Mouse (Mus musculus) v-Abl transformed pro-B cells (cell line): ENCODE measurements around the gene Iqschfp.

Experiments used
- in situ Hi-C, 2 experiments: fragments of 400-800 bp; cut with MboI; formaldehyde crosslinking; loops; one replicate each; pipeline ENCODE4 v1.15.1; 2025; ENCODE audit not compliant: unreplicated experiment in 2 of 2

The Iqschfp gene

GRCm38 (mm10) chr3:67952517-67952940 lies 60.5 kb downstream of the Iqschfp start:
- in situ Hi-C loops, result no loop called here

DNA sequence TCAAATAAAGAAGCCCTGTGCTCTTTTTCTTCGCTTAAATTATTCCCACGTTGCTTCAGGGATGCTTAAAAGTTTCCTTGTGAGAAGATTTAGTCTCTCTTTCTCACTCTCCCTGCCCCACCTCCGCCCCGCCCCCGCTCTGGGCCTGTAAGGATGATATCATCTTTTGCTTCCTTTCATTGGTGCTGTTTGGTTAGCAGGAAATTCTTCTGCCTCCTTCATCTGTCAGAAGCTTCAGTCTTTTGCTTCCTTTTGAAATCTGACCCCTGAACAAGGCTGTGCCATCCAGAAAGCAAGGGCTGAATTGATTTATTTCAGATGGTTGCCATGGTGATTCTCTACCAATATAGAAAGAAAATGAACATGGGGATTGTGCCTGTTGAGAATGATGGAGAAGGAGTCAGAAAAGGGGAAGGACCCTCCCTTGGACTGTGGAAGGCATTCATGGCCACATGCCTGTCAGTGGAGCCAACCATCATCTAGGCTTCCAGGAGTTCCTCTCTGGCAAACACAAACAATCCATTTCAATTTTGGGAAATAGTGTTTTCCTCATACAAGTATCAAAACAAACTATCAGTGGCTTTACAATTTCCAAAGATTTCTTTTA lies 62.5 kb downstream of the Iqschfp start:
- in situ Hi-C loops, result no loop called here

- in situ Hi-C loops, result no loop called here
Observed at GRCm38 (mm10) chr3:67959672-67960071, 67.6 kb downstream of the Iqschfp start.

DNA sequence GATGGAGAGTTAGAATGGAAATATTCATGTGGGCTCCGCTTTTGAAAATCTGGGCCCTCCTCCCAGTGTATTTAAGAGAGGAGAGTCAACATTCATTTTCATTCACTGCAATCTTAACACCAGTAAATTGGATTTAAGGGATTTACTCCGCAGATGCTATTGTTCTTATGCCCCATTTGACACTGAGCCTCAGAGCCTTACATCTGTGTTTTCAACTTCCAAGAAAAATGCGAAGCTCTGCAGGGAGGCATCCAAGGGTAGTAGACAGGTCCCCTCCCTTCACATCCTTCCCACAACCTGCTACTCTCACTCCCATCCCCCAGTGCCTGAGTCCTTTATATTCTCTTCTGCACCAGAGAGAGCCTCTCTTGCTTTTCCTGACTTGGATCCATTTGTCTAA lies 68.1 kb downstream of the Iqschfp start:
- in situ Hi-C loops, result no loop called here

- in situ Hi-C loops, result no loop called here
Observed at GRCm38 (mm10) chr3:67960727-67961126, 68.7 kb downstream of the Iqschfp start.

GRCm38 (mm10) chr3:67961934-67962639 lies 70.1 kb downstream of the Iqschfp start:
- in situ Hi-C loops, result no loop called here

DNA sequence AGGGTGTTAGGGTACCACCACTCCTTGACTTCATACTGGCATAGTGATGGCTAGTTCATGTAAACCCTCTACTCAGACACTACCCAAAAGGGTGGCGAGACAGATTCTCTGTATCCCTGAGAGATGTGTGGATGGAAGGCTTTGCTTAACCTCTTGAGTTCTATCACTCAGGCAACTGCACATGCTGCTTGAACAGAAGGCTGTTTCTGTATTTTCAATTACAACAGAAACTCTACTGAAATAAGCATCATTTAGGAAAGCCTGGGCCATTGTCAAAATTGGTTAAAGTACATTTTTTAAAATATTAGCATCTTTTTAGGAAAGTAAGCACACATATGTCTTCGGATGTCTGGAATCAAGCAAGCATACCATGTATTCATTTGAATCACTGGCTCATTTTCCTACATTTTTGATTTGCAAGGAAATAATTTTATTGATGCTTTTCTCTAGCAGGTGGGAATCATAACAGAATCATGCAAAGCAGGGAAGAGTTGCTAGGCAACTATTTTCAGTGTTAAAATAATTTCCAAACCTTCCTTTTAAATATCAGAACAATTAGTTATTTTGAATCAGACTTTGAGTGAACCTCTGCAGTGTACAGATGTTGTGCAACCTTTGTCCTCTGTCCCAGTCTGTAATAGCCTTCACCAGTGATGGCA lies 82.4 kb downstream of the Iqschfp start:
- in situ Hi-C loops, result no loop called here

GRCm38 (mm10) chr3:67980006-67980405 lies 88.0 kb downstream of the Iqschfp start:
- in situ Hi-C loops, result no loop called here

DNA sequence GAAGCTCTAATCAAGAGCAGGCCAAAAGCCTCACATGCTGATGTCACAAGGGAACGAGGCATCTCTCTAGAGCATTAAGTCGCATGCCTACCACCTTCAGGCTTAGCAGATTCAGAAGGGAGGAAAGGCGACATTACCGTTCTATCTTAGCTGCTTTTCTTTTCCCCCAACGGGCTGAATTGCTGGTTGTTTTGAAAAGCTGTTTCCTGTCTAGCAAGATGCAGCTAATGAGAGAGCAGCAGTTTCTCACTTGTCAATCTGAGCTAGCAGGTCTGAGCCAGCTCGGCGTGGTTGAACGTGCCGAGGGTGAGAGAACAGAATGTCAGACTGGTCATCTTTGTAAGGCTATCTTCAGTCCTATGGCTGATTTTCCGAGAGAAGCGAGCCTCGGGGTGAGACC lies 91.3 kb downstream of the Iqschfp start:
- in situ Hi-C loops, result no loop called here

GRCm38 (mm10) chr3:68002415-68002814 lies 110.4 kb downstream of the Iqschfp start:
- in situ Hi-C loops, result no loop called here

DNA sequence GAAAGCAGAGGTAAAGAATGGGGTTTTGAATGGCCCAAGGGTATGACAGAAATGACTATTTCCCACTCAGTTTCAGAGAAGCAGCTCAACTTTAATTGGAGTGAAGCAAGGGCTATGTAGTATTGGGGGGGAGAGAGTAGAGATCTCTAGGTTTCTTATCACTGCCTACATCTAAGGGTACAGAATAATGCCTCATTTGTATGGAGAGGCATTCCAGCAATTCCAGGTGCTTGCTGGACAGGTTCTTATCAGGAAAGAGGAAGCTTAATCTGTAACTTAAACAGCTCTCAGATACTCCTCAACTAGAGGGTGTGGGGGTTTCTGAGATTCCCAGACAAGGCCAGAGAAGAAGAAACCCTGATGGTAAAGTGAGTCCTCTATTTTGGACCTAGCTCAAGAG lies 120.3 kb downstream of the Iqschfp start:
- in situ Hi-C loops, result no loop called here

- in situ Hi-C loops, result no loop called here
Observed at GRCm38 (mm10) chr3:68015786-68016185, 123.8 kb downstream of the Iqschfp start.

- in situ Hi-C loops, result no loop called here
Observed at GRCm38 (mm10) chr3:68019401-68019800, 127.4 kb downstream of the Iqschfp start.

- in situ Hi-C loops, result no loop called here
Observed at GRCm38 (mm10) chr3:68036097-68036496, 144.1 kb downstream of the Iqschfp start.

DNA sequence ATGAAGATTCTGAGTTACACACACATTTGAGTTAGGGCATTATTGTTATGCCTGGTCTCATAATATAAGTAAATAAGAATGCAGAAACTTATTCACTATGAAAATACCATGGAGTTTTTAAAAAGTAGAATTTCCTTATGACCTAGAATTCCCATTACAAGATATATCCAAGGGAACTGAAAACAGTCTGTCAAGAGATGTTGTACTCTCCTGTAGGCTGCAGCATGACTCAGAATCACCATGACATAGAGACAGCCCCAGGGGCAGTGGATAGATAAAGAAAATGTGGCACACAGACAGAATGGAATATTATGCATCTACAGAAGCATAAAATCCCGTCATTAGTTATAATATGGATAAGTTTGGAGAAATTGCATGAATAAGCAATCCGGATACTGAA lies 150.9 kb downstream of the Iqschfp start:
- in situ Hi-C loops, result loop anchor here (5.0 kb wide), 3 partner anchors 421 to 691 kb away; no protein-coding TSS in a partner anchor

DNA sequence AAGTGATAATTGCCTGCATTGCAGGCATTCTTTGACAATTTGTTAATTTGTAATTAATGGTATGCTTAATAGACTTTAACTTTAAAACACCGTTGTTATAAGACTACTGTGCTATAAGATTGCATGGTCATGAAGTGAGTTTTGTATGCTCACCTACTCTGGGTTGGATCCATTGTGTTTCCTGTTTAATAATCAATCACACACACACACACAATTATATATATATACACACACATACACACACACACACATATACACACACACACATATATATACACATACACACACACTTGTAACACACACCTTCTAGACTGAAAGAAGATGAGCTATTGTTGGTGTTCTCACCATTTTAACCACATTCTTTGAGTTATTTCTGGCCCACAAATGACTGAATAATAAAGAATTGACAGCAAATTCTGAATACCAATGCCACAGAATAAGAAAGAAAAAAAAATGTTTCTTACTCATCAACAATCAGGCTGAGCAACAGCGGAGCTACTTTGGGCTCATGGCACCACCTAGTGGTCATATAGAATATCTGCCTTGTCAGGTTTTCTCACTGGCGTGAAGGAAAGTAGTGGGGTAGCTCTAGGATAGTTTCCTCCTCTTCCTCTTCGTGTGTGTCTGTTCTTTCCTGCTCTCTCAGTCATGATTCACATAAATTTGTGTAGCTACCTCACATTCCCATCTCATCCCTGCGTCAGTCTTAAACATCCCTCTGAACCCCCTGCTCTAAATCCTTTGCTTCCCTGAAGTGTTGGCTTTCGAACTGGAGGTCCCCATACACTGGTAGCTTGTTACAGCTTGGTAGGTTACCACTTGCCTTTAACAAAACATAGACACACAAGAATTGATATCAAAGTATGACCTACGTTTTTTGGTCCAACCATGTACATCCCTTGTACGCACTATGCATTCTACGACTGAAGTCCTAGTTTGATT lies 153.7 kb downstream of the Iqschfp start:
- in situ Hi-C loops, result no loop called here

DNA sequence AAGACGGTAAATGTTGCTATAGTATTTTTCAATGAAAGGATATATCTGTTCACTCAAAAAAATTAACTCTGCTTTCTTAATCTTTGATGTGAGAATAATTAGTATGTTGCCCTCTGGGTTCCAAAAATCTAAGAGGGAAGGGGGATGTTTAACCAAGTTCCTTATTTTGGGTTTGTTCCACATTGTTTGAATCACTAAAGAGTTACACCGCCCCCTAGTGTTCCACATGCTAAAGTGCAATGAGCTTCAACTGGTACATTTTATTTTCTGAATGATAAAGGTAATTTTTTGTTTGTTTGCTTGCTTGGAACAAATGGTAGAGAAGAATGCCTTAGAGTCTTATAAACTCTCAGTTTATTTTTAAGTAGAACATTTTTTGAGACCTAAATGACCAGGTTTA lies 161.5 kb downstream of the Iqschfp start:
- in situ Hi-C loops, result loop anchor here (5.0 to 25.0 kb wide), 9 partner anchors 559 to 1859 kb away; partner anchors contain the start of gene Gfm1 (in 1 of the 2)

DNA sequence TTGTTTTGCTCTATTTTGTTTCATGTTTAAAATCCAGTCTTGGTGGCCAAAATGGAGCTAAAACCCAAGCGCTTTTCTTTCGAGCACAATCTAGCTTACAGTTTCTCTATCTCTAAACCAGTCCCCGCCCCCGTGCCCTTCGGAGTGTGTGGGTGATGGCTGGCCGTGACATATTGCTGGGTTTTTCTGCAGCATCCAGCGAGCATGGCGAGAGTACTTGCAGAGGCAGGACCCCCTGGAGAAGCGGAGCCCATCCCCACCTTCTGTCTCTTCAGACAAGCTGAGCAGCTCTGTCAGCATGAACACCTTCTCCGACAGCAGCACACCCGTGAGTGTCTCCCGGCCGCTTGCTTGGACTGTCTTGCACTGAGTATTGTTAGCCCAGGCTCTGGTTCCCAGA lies 163.0 kb downstream of the Iqschfp start:
- in situ Hi-C loops, result loop anchor here (10.0 to 25.0 kb wide), 8 partner anchors 557 to 1857 kb away; partner anchors contain the start of gene Gfm1 (in 1 of the 2)

- in situ Hi-C loops, result loop anchor here (10.0 to 25.0 kb wide), 8 partner anchors 556 to 1856 kb away; partner anchors contain the start of gene Gfm1 (in 1 of the 2)
Observed at GRCm38 (mm10) chr3:68056373-68057275, 164.6 kb downstream of the Iqschfp start.
